Mouse (Mus musculus) right cerebral cortex, postnatal 25 days (tissue): ENCODE measurements around the gene Spag9.
"Not testable (repeated sequence)": the region's sequence is repeated elsewhere in the genome, so short reads cannot be mapped to it uniquely, and the experiment has no call there.

Experiments used
- DNase-seq: peaks from one replicate; pipeline ENCODE4 v3.0.0; 2022

The Spag9 gene

GRCm38 (mm10) chr11:94054901-94055300 lies 59.0 kb downstream of the Spag9 start:
- no peak for DNase-seq

DNA sequence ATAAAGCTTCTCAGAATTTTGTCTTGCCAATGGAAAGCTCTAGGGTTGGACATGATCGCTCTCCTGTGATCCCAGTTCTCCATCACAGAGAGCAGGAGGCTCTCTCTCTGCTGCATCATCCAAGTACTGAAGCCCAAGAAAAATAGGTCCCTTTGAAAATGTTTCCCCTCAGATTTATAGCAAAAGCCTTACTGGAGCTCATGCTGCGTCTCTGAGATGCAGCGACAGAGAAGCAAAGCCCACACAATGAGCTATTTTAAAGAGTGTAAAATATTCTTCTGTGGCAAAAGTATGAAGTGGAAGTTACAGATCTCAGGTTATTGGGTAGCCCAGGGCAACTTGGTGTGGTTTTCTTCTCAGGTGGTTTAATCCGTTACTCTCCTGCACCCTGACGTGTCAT lies 68.0 kb downstream of the Spag9 start:
- no peak for DNase-seq

GRCm38 (mm10) chr11:94070455-94070854 lies 74.6 kb downstream of the Spag9 start:
- no peak for DNase-seq

DNA sequence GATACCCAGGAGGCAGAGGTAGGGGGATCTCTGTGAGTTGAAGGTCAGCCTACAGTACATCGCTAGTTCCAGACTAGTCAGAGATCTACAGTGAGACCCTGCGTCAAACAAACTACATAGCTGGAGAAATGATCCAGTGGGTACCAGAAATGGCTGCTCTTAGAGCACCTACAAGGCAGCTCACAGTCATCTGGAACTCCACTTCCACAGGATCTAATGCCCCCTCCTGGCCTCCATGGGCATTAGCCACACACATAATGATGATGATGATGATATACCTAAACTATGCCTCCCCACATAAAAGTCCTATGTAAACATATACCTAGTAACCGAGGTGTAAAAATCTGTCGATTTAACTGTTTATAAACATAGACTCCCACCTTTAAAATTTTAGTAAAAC lies 77.4 kb downstream of the Spag9 start:
- DNase-seq: no peak

- DNase-seq: not testable (repeated sequence)
Observed at GRCm38 (mm10) chr11:94086966-94087365, 91.1 kb downstream of the Spag9 start.

DNA sequence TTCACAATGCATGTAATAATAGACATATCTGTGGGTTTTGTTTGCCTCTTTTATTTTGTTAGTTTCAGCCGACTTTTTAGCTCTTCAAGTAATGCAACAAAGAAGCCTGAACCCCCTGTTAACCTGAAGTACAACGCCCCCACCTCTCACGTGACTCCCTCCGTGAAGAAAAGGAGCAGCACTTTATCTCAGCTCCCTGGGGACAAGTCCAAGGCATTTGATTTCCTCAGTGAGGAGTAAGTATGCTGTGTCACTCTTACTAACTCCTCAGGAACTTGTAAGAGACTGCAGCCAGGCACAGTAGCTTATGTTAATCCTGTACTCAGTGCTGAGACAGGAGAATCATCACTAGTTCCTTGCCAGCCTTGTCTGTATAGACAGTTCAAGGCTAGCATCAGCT lies 94.6 kb downstream of the Spag9 start:
- no peak for DNase-seq

- no peak for DNase-seq
Observed at GRCm38 (mm10) chr11:94097489-94097888, 101.6 kb downstream of the Spag9 start.

GRCm38 (mm10) chr11:94098840-94099239 lies 102.9 kb downstream of the Spag9 start:
- DNase-seq: no peak

DNA sequence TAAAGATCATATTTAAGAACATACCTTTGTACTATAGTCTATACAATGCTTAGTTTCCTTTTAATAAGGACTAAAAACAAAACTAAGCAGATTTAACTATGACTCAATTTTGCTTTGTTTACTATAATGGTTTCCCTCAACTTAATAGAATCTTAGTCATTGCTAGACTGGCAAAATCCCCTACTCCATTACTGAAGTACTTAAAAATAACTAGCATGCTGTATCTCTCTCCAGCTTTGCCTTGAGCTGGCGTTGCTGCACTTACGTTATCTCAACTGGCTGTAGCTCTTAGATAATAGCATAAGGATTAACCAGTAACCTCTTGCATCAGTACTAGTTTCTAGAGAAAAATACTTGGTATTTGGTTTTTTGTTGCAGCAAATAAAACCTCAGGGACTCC lies 117.9 kb downstream of the Spag9 start:
- DNase-seq: no peak

- DNase-seq: no peak
Observed at GRCm38 (mm10) chr11:94115408-94115807, 119.5 kb downstream of the Spag9 start.

GRCm38 (mm10) chr11:94116655-94117054 lies 120.8 kb downstream of the Spag9 start:
- no peak for DNase-seq

DNA sequence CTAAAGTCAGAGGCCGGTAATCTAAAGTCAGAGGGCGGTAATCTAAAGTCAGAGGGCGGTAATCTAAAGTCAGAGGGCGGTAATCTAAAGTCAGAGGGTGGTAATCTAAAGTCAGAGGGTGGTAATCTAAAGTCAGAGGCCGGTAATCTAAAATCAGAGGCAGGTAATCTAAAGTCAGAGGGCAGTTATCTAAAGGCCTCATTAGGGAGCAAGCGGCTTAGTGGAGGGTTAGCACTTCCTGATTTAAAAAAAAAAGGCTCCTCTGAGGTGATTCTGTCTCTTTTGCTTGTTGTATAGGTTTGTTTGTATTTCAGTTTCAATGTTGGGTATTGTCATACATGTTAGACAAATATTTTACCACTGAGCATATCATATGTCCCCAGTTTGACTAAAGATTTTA lies 121.9 kb downstream of the Spag9 start:
- no peak for DNase-seq

- no peak for DNase-seq
Observed at GRCm38 (mm10) chr11:94118612-94119011, 122.7 kb downstream of the Spag9 start.

GRCm38 (mm10) chr11:94120690-94121089 lies 124.8 kb downstream of the Spag9 start:
- no peak for DNase-seq

DNA sequence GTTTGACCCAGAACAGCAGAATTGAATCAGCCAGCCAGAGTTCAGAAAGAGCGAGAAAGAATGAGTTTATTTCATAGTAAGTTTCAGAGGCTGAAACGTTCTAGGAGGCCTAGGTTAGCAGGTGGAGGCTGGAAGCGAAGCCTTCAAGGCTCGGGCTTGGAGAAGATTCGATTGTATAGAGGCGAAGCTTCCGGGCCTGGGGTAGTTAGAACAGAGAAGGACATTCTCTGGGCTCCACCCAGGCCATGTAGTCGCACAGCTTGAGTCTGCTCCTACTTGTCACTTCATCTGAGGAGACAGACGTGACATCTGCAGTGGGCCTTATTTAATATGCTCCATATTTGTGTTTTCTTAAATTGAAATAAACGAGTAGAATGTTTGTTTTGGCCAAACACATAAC lies 125.6 kb downstream of the Spag9 start:
- DNase-seq: no peak

DNA sequence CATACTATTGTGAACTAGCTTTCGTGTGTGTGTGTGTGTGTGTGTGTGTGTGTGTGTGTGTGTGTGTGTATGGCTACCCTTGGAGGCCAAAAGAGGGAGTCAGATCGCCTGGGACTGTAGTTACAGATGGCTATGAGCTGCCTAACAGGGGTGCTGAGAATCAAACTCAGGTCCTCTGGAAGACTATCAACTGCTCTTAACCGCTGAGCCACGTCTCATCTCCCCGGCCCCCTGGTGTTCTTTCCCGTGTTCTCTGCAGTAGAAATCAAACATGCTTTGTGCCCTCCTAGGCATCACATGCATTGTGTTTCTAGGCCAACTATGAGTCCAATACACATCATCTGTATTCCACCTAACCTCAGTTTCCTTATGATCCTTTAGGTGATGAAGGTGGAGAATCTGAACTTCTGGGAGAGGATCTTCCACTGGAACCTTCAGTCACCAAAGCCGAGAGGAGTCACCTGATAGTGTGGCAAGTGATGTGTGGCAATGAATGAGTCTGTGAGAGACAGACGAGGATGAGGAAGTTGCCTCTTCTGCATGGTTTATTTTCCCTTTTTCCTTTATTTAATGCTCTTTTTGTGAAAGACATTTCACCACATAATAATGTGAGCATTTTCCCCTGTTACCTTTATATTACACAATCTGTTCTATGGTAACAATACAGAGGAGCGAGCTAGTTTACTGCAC lies 126.6 kb downstream of the Spag9 start:
- DNase-seq: no peak

- DNase-seq: no peak
Observed at GRCm38 (mm10) chr11:94126701-94127100, 130.8 kb downstream of the Spag9 start.

- peak; percentile 82 for DNase-seq
Observed at GRCm38 (mm10) chr11:94127966-94128365, 132.1 kb downstream of the Spag9 start.

GRCm38 (mm10) chr11:94128506-94128905 lies 132.6 kb downstream of the Spag9 start:
- no peak for DNase-seq

DNA sequence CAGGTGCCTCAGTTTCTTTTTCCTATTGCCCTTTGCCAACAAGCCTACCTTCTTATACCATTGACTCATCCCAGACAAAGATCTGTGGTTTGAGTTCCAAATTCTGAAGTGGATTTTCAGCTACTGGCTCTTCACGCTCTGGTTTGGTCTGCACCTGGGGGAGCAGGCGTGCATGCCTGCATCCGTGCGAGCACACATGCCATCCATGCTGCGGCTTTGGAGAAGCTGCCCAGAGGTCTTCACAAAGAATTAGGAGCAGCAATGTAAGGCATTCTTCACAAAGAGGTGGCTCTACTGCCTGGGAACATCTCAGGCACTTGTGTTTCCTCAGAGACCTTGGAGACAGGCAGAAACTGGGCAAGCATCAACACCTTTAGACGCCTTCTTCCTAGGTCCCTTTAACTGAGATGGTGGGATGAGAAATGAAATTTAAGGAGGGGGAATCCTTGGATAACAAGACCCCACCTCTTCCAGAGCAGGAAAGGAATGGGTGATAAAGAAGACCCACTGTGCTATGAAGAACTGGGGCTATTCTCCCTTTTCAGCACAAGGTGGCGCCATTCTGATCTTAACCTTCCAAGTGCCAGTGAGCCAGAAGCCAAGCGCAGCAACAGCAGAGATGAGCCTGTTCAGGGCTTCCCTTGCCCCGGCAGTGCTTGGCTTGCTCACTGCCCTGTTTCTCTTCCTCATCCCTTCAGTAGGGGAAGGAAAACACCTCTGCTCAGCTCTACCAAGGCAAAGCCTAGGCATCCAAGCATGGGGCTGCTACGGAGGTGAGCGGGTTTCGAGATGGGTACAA lies 133.6 kb downstream of the Spag9 start:
- peak; percentile 54 for DNase-seq

- DNase-seq: no peak
Observed at GRCm38 (mm10) chr11:94130118-94131095, 134.5 kb downstream of the Spag9 start.

GRCm38 (mm10) chr11:94133344-94133955 lies 137.6 kb downstream of the Spag9 start:
- DNase-seq: peak; percentile 56
